Mouse (Mus musculus): ENCODE measurements at regions not wholly inside any gene's neighbourhood (a gene's known extent, or its start where the extent isn't known, plus 50 kb on each side); places are given as distances from the start of the nearest gene placed in this dataset.

DNA sequence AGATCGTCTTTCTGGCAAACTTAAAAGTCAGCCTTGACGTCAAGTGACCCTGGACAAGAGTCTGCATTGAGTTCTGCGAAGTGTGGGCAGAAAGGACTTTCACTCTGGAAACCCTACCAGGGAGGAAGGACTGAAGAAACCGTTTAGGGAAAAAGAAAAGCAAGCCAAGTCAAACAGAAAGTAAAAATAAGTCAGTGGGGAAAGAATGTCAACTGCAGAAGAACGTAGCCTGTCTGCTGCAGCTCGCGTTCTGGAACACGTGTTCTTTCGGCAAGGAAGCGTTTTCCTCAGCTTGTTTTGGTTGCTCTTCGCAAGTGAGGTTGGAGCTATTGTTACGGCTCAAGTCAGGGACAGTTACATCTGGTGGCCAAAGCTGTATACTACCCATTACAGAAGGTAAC, 147.1 kb upstream of the Klf6 start:
- TF ChIP-seq CHD2 (IDR thresholded peaks at IDR 0.05; ENCODE audit: low read depth, low read length) (no peak), HCFC1 (IDR thresholded peaks at IDR 0.05; ENCODE audit: borderline replicate concordance, insufficient read depth, low read length) (no peak)

Measured in ES-E14 (cell line).